Mouse (Mus musculus) liver, adult 2 months (tissue): ENCODE data around the gene Bcl9l. TPM values are rescaled to one million over a fixed set of nuclear protein-coding genes. Genes with fewer than 3 reads are reported as not detected.
A peak's percentile ranks its signal among the peaks of the same experiment; 100 is the strongest.

Experiments
- DNase-seq: peaks from one replicate; pipeline ENCODE4 v3.0.0-alpha.2; 2011; ENCODE audit warnings: low read depth, low spot score; ENCODE audit errors: extremely low read depth
- H3K27ac ChIP-seq: fragments of 200-500 bp; replicated peaks from 2 replicates; pipeline ENCODE4 v1.5.1; 2012; ENCODE audit warnings: low read depth, mild to moderate bottlenecking, control low read depth, inconsistent platforms, low read length; ENCODE audit not compliant: insufficient read depth
- H3K27me3 ChIP-seq: fragments of 200-500 bp; 2 replicates; pipeline ENCODE4 v1.6.1; 2012; ENCODE audit warnings: mild to moderate bottlenecking, moderate library complexity, low read length, inconsistent platforms; ENCODE audit not compliant: control insufficient read depth, insufficient read depth
- H3K36me3 ChIP-seq: fragments of 200-500 bp; 2 replicates; pipeline ENCODE4 v1.6.1; 2012; ENCODE audit warnings: low read length, inconsistent platforms; ENCODE audit not compliant: control insufficient read depth, insufficient read depth
- H3K4me1 ChIP-seq: fragments of 200-500 bp; 2 replicates; pipeline ENCODE4 v1.6.1; 2011; ENCODE audit warnings: low read length; ENCODE audit not compliant: control insufficient read depth, insufficient read depth
- H3K4me3 ChIP-seq: fragments of 200-500 bp; 2 replicates; pipeline ENCODE4 v1.5.1; 2011; ENCODE audit warnings: low read depth, mild to moderate bottlenecking, control low read depth, low read length, moderate library complexity; ENCODE audit not compliant: insufficient read depth
- H3K79me2 ChIP-seq: fragments of 200-500 bp; 2 replicates; pipeline ENCODE4 v1.6.1; 2012; ENCODE audit warnings: inconsistent platforms, mild to moderate bottlenecking, low read length, moderate library complexity; ENCODE audit not compliant: control insufficient read depth, insufficient read depth
- H3K9ac ChIP-seq: fragments of 200-500 bp; 2 replicates; pipeline ENCODE4 v1.6.1; 2012; ENCODE audit warnings: low read depth, mild to moderate bottlenecking, control low read depth, inconsistent platforms, low read length
- CTCF ChIP-seq: fragments of 200-500 bp; IDR thresholded peaks from 2 replicates; pipeline ENCODE4 v1.5.1; 2011; ENCODE audit warnings: low read depth, low read length, control low read depth
- POLR2A ChIP-seq: fragments of 200-500 bp; IDR thresholded peaks from 2 replicates; pipeline ENCODE4 v1.6.1; 2011; ENCODE audit warnings: low read length, control low read depth; ENCODE audit not compliant: insufficient read depth; ENCODE audit errors: extremely low read depth
- whole genome bisulfite sequencing: fragments of 180-500 bp; shearing (Covaris S2); methylation state at CpG from one replicate; pipeline ENCODE4 v1.1.7; 2018; 5-methylcytosine and 5-hydroxymethylcytosine counted together
- polyA plus RNA-seq: library from polyadenylated mRNA; depleted of rRNA; stranded (reverse); fragments of >200 nt; gene quantifications from 2 replicates; pipeline ENCODE4 v1.2.3, GENCODE M21; 2012
- total RNA-seq: library from RNA; depleted of rRNA; stranded (reverse); fragments of >200 nt; gene quantifications from 2 replicates; pipeline ENCODE4 v1.2.3, GENCODE M21; 2014

Gene Bcl9l
- total and polyA plus RNA-seq, 2 experiments, result 5.4 to 27.9 TPM

DNA sequence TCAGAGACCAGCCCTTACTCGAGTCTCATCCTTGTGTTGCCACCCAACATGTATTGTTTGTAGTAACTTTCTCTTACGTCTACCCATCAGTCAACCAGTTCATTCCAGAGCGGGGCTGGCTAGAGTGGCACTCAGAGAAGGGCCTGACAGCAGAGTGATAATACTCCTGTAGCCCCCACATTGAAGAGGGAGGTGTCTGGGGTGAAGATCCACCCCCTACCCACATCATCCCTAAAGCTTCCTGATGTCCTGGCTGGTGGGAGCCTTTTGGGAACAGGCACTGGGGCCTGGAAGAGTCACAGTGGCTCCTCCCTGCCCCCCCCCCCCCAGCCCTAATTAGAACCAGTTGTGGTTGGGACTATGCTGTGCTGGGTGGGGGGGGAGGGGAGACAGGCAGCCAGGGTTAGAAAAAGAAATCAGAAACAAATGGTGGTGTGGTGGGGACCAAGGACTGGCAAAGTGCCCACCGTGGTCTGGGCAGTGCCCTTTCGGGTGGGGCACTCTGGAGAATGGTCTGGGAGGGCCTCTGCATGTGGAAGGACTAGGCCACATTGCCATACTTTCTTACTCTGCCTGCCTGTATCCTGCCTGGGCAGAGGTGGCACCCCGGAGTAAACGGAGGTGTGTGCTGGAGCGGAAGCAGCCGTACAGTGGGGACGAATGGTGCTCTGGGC, 18.7 kb downstream of the Bcl9l start:
- Histone ChIP-seq H3K4me3 (no peak overlapping the region), H3K79me2 (peaks cover 12% of the 10 kb centered on the region; the same call in 1 of the 2 replicates), H3K27ac (no peak overlapping the region), H3K27me3 (no peaks in the 10 kb centered on the region), H3K9ac (no peak overlapping the region), H3K36me3 (peaks cover 13% of the 10 kb centered on the region), H3K4me1 (peaks cover 18% of the 10 kb centered on the region)
- no peak for TF ChIP-seq POLR2A
- 0 out of 2 replicates have a peak, but pooled peaks have one; percentile 5 for TF ChIP-seq CTCF
- no peak for DNase-seq
- WGBS, result 70% methylated on average over 10 of the region's 10 CpGs

DNA sequence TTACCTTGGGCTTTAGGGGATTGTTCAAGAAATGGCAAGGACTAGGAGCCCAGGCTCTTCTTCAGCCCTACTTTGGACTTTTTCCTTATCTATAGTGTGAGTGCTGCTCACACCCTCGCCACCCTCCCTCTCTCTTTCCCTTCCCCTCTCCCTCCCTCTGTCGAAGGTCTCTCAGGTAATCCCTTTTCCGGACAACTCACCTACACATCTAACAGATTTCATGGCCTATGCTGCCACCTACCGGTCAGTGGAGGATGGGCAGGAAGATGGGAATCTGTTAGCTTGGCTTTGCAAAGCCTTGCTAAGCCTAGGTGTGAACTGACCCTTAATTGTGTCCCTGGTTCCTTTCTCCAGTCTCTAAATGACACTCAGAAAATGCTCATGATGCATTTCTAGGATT, 19.4 kb downstream of the Bcl9l start:
- Histone ChIP-seq H3K36me3 (peaks cover 13% of the 10 kb centered on the region), H3K27ac (no peak overlapping the region), H3K79me2 (peaks cover 8% of the 10 kb centered on the region; the same call in 1 of the 2 replicates), H3K4me1 (peaks cover 14% of the 10 kb centered on the region), H3K27me3 (no peaks in the 10 kb centered on the region), H3K4me3 (no peak overlapping the region), H3K9ac (no peak overlapping the region)
- peak; percentile 79 for TF ChIP-seq CTCF
- no peak for TF ChIP-seq POLR2A
- 7% methylated on average over 4 of the region's 4 CpGs for WGBS
- DNase-seq, result peak; percentile 68

DNA sequence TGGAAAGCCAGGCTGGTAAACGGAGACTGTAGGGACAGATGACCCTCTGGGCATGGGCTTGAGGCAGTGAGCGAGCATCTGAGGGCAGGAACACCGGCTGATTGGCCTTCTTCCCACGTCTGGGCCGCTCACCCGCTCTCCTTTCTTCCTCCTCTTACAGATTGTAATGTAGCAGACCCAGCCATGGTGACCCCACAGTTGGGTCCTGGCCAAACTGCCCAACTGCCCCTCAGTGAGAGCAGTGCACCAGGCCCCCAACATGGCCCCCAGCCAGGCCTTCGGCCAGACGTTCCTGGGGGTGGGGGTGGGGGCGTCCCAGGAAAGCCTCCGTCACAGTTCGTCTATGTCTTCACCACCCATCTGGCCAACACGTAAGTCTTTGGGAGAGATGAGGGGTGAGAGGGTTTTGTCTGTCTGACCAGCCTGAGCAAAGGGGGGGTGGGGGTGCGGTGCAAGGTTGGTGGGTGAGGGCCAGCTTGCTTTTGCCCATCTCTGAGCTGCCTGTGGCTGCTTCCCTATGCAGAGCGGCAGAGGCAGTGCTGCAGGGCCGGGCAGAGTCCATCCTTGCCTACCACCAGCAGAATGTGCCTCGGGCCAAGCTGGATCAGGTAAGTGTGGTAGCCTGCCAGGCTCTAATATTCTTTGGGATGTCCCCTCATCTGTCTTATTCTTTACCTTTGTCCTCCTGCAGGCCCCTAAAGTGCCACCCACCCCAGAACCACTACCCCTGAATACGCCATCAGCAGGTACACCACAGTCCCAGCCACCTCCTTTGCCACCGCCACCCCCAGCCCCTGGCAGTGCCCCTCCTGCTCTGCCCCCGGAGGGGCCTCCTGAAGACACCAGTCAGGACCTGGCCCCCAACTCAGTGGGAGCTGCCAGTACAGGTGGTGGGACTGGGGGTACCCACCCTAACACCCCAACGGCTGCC, 22.5 kb downstream of the Bcl9l start:
- no peaks in the 10 kb centered on the region for H3K27me3 ChIP-seq
- H3K27ac ChIP-seq, result no peak overlapping the region
- TF ChIP-seq POLR2A (no peak), CTCF (no peak)
- 82% methylated on average over 20 of the region's 20 CpGs for WGBS
- peaks cover 13% of the 10 kb centered on the region for H3K36me3 ChIP-seq
- no peak overlapping the region for H3K4me3 ChIP-seq
- H3K4me1 ChIP-seq, result peaks cover 8% of the 10 kb centered on the region
- H3K79me2 ChIP-seq, result no peaks in the 10 kb centered on the region; the same call in 1 of the 2 replicates
- DNase-seq, result no peak
- no peak overlapping the region for H3K9ac ChIP-seq

DNA sequence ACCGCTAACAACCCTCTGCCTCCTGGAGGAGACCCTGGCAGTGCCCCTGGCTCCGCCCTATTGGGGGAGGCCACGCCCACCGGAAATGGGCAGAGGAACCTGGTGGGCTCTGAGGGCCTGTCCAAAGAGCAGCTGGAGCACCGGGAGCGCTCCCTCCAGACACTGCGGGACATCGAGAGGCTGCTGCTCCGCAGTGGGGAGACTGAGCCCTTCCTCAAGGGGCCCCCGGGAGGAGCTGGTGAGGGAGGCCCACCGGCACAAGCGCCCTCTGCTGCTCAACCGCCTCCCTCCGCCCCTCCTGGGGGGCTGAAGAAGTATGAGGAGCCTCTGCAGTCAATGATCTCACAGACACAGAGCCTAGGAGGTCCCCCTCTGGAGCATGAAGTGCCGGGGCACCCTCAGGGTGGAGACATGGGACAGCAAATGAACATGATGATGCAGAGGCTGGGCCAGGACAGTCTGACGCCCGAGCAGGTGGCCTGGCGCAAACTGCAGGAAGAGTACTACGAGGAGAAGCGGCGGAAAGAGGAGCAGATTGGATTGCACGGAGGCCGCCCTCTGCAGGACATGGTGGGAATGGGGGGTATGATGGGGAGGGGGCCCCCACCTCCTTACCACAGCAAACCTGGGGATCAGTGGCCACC, 23.3 kb downstream of the Bcl9l start:
- Histone ChIP-seq H3K27me3 (no peaks in the 10 kb centered on the region), H3K4me1 (peaks cover 14% of the 10 kb centered on the region), H3K27ac (no peak overlapping the region), H3K9ac (no peak overlapping the region), H3K4me3 (no peak overlapping the region), H3K79me2 (no peaks in the 10 kb centered on the region; the same call in 1 of the 2 replicates), H3K36me3 (peaks cover 13% of the 10 kb centered on the region)
- 83% methylated on average over 23 of the region's 23 CpGs for WGBS
- no peak for DNase-seq
- TF ChIP-seq CTCF (0 out of 2 replicates have a peak, but pooled peaks have one; percentile 6), POLR2A (no peak)

DNA sequence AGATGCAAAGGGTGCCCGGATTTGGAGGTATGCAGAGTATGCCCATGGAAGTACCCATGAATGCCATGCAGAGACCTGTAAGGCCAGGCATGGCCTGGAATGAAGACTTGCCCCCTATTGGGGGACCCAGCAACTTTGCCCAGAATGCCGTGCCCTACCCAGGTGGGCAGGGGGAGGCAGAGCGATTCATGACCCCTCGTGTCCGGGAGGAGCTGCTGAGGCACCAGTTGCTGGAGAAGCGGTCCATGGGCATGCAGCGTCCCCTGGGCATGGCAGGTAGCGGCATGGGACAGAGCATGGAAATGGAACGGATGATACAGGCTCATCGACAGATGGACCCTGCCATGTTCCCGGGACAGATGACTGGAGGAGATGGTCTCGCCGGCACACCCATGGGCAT, 23.9 kb downstream of the Bcl9l start:
- H3K79me2 ChIP-seq, result no peaks in the 10 kb centered on the region; the same call in 1 of the 2 replicates
- H3K4me1 ChIP-seq, result peaks cover 14% of the 10 kb centered on the region
- H3K27ac ChIP-seq, result no peak overlapping the region
- H3K4me3 ChIP-seq, result no peak overlapping the region
- no peak for TF ChIP-seq POLR2A
- no peak for TF ChIP-seq CTCF
- 96% methylated on average over 13 of the region's 13 CpGs for WGBS
- H3K9ac ChIP-seq, result no peak overlapping the region
- H3K36me3 ChIP-seq, result peaks cover 13% of the 10 kb centered on the region
- no peak for DNase-seq
- no peaks in the 10 kb centered on the region for H3K27me3 ChIP-seq
